Mouse (Mus musculus) heart, embryonic 14.5 days (tissue): ENCODE measurements around the gene 4930467E23Rik. TPM values are rescaled to one million over a fixed set of nuclear protein-coding genes. Genes with fewer than 3 reads are reported as not detected.
A peak's percentile ranks its signal among the peaks of the same experiment; 100 is the strongest.
"Not testable (repeated sequence)": the region's sequence is repeated elsewhere in the genome, so short reads cannot be mapped to it uniquely, and the experiment has no call there.

Source experiments
- ATAC-seq: fragments of 200-750 bp; cut with Nextera tagmentation; 2 replicates; pipeline ENCODE4 v1.8.0; 2017; ENCODE audit warnings: low read depth, moderate TSS enrichment; ENCODE audit not compliant: insufficient number of reproducible peaks, insufficient read depth, low FRiP score
- H3K27ac ChIP-seq, 2 experiments: fragments of 200-500 bp in 1 of 2; fragments of 300-500 bp in 1 of 2; sonication (generic) in 1 of 2; replicated peaks in 1 of 2; 2 replicates each; pipeline ENCODE4 v1.5.1; 2012 to 2014; ENCODE audit warnings: low read depth in 2 of 2, low read length in 2 of 2, control low read depth in 1 of 2, mild to moderate bottlenecking in 1 of 2, mixed read lengths in 1 of 2; ENCODE audit not compliant: control insufficient read depth in 1 of 2, insufficient read depth in 1 of 2
- H3K27me3 ChIP-seq: fragments of 300-500 bp; sonication (generic); 2 replicates; pipeline ENCODE4 v1.6.1; 2014; ENCODE audit warnings: mild to moderate bottlenecking, low read length, control low read depth; ENCODE audit not compliant: control insufficient read depth, insufficient read depth
- H3K36me3 ChIP-seq: fragments of 300-500 bp; sonication (generic); 2 replicates; pipeline ENCODE4 v1.6.1; 2014; ENCODE audit warnings: mild to moderate bottlenecking, control low read depth, low read length, mixed read lengths; ENCODE audit not compliant: control insufficient read depth, insufficient read depth
- H3K4me1 ChIP-seq, 2 experiments: fragments of 200-500 bp in 1 of 2; fragments of 300-500 bp in 1 of 2; sonication (generic) in 1 of 2; 2 replicates each; pipeline ENCODE4 v1.6.1; 2012 to 2014; ENCODE audit warnings: low read length in 2 of 2, control low read depth in 1 of 2, mixed read lengths in 1 of 2; ENCODE audit not compliant: control insufficient read depth in 2 of 2, insufficient read depth in 2 of 2
- H3K4me2 ChIP-seq: fragments of 300-500 bp; sonication (generic); 2 replicates; pipeline ENCODE4 v1.6.1; 2014; ENCODE audit warnings: mild to moderate bottlenecking, low read length
- H3K4me3 ChIP-seq, 2 experiments: fragments of 200-500 bp in 1 of 2; fragments of 300-500 bp in 1 of 2; sonication (generic) in 1 of 2; 2 replicates each; pipeline ENCODE4 v1.5.1; 2012 to 2014; ENCODE audit warnings: low read length in 2 of 2, mild to moderate bottlenecking in 2 of 2, control low read depth in 1 of 2, low read depth in 1 of 2, moderate library complexity in 1 of 2; ENCODE audit not compliant: control insufficient read depth in 1 of 2, insufficient read depth in 1 of 2
- H3K9ac ChIP-seq: fragments of 300-500 bp; sonication (generic); 2 replicates; pipeline ENCODE4 v1.6.1; 2014; ENCODE audit warnings: mild to moderate bottlenecking, low read length
- H3K9me3 ChIP-seq: fragments of 300-500 bp; sonication (generic); 2 replicates; pipeline ENCODE4 v1.6.1; 2016; ENCODE audit warnings: low read length, control low read depth; ENCODE audit not compliant: control insufficient read depth
- WGBS: fragments of 180-500 bp; shearing (Covaris S2); extraction: QIAGEN DNeasy Blood & Tissue Kit; methylation state at CpG from one replicate; pipeline ENCODE4 v1.1.7; 2014; 5-methylcytosine and 5-hydroxymethylcytosine counted together
- polyA plus RNA-seq: library from polyadenylated mRNA; unstranded; fragments of >200 nt; fragmentation: Nextera tagmentation; extraction: Ambion mirVana; gene quantifications from 2 replicates; pipeline ENCODE4 v1.2.1, GENCODE M21; 2014

Gene 4930467E23Rik
- polyA plus RNA-seq, 1 experiment from 2014 or later = not detected

DNA sequence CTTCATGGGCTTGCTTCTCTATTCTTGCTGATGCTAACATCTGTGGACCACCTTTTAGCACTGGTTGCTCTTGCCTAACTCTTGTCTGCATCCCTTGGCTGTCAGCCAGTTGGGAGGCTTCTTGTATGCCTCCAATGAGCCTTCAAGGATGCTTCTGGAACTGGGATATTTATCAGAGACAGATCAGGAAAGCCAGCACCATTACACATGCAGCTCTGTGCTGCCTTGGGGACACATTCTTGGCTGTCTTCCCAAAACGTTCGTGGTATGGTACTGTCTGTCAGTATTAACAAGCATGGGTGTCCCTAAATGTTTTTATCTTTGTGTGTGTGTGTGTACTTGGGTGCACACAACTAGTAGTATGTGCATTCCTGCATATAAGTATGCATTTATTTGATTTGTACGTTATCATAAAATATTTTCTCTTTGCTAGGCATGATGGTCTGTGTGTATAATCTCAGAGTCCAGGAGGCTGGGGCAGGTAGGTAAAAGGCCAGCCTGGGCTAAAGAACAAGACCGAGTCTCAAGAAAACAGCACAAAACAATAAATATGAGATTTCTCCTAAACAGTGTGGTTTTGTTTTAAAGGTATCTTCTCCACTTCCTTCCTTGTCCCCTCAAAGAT, 23.2 kb upstream of the 4930467E23Rik start:
- H3K9me3 ChIP-seq, H3K4me3 ChIP-seq, ATAC-seq, H3K4me1 ChIP-seq, H3K27ac ChIP-seq, H3K36me3 ChIP-seq, H3K9ac ChIP-seq, H3K27me3 ChIP-seq, H3K4me2 ChIP-seq: not testable (repeated sequence)
- 71% methylated on average over 4 of the region's 4 CpGs for WGBS

DNA sequence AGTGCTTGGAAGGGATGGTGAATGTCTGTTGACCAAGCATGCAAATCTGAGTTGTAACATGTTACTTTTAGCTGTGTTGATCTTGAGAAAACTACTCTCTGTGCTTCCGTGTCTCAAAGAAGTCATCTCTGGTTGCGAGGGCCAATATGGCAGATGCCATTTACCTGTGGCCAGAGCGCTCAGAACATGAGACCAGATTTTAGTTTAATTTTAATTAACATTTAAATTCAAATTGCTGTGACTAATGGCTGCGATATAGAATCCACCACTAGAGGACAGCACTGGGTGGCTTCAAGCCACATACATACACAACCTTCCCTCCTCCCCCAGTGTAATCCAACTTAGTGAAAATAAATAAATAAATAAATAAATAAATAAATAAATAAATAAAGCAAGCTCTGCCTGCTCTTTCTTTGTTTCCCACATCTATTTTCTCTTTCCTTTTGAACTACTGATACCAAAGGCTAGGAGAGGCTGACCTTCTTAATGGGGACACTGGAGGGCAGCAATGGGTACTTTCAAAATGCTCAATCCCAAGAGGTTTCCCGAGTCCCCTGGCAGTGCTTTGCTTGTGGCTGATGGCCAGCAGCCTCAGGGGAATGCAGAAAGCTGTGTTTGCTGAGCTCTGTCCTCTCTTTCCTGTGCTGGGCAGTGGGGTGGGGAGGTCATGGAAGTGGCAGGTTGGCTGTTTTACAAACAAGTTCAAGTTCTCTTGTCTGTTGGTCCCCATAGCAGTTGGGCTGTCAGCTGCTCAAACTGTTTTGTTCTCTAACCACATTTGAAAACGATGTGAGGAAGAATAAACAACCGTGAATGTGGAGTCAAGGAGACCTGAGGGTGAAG, 22.2 kb upstream of the 4930467E23Rik start:
- WGBS = 64% methylated on average over 7 of the region's 7 CpGs
- not testable (repeated sequence) for H3K36me3 ChIP-seq, ATAC-seq, H3K9ac ChIP-seq, H3K27ac ChIP-seq, H3K9me3 ChIP-seq, H3K4me3 ChIP-seq, H3K4me2 ChIP-seq, H3K27me3 ChIP-seq, H3K4me1 ChIP-seq

DNA sequence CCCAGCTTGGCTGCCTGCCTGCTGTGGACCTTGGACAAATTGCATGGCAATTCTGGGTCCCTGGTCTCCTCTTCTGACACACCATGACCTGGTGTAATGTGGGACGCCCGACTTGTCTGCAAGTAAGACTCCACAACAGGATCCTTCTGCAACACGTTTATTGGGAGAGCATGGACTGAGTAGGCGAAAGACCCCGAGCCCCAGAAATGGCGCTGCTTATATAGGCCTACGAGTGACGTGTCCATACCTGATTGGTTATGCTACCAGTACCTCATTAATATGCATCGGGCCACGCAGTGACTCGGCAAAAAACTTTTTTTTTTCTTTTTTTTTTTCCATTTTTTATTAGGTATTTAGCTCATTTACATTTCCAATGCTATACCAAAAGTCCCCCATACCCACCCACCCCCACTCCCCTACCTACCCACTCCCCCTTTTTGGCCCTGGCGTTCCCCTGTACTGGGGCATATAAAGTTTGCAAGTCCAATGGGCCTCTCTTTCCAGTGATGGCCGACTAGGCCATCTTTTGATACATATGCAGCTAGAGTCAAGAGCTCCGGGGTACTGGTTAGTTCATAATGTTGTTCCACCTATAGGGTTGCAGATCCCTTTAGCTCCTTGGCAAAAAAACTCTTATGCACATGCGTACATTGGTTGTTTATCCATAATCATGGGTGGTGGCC, 21.5 kb upstream of the 4930467E23Rik start:
- not testable (repeated sequence) for H3K9ac ChIP-seq, H3K4me1 ChIP-seq, H3K27me3 ChIP-seq, H3K9me3 ChIP-seq, H3K36me3 ChIP-seq, H3K4me2 ChIP-seq, H3K27ac ChIP-seq, H3K4me3 ChIP-seq
- WGBS = 80% methylated on average over 13 of the region's 15 CpGs
- ATAC-seq = peak; percentile 52

DNA sequence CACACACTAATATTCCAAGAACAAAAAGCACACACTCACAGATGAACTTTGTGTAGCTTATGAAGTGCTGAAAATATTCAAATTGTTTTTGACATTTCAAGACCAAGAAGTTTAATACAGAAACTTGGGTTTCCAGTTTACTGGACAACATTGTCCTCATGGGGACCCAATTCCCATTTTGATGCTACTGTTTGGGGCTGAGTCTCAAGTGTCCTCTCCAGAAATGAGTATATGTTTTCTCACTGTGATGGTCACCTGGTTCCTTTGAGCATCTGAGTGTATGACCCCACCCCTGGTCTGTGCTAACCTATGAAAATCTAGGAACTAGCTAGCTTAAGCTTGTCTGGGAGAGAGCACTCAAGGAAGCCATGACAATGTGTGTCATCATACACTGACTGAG, 20.4 kb upstream of the 4930467E23Rik start:
- not testable (repeated sequence) for H3K4me1 ChIP-seq, H3K4me3 ChIP-seq, H3K27me3 ChIP-seq, ATAC-seq, H3K4me2 ChIP-seq, H3K36me3 ChIP-seq, H3K9ac ChIP-seq, H3K27ac ChIP-seq, H3K9me3 ChIP-seq

DNA sequence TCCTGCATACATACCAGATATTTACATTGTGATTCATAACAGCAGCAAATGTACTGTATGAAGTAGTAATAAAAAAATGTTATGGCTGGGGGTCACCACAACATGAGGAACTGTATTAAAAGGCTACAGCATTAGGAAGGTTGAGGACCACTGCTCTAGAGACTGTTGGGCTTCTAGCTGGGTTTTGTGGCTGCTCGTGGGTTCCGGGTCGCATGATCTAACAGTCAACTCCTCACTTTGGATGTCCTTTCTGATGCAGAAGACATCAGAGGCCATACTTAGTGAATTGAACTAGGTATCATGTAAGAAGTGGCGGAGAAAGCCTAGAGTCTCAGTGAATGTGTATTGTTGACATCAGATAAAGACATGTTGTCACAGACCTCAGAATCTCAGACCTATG, 19.9 kb upstream of the 4930467E23Rik start:
- not testable (repeated sequence) for H3K4me2 ChIP-seq, H3K9me3 ChIP-seq, H3K4me3 ChIP-seq, ATAC-seq, H3K4me1 ChIP-seq, H3K27ac ChIP-seq, H3K36me3 ChIP-seq, H3K27me3 ChIP-seq, H3K9ac ChIP-seq
- WGBS = 85% methylated on average over 4 of the region's 4 CpGs

DNA sequence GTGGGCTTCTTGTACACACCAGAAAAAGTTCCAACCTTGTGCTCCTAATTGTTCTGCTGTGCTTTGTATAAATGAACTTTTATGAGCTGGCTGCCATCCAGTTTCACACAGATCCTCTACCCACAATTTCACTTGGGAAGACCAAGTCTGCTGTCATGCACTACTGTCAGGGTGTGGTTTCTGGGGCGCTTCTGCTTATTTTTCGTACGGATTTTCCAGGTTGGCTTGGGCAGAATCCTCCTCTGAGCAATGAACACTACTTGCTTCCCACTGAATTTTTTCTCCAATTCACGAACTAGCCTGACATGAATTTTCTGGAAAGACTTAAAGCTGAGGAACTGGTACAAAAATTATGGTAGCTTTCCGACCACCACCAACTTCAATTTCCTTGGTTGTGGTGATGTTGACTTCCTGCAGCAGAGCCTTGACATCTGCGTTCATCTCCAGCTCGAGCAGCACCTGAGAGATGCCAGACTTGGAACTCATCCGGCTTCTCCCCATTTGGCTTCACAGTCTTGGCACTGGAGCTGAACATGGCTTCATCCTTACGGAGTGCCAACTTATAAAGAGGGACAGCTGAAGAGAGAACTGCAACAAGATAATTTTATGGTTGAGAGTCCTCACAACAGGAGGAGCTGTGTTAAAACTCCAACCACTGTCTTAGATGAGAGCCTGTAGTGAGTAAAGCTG, 18.1 kb upstream of the 4930467E23Rik start:
- not testable (repeated sequence) for H3K4me1 ChIP-seq, H3K4me2 ChIP-seq, H3K36me3 ChIP-seq, H3K27me3 ChIP-seq, H3K9ac ChIP-seq, H3K27ac ChIP-seq, H3K4me3 ChIP-seq, ATAC-seq, H3K9me3 ChIP-seq
- WGBS = 83% methylated on average over 5 of the region's 9 CpGs

DNA sequence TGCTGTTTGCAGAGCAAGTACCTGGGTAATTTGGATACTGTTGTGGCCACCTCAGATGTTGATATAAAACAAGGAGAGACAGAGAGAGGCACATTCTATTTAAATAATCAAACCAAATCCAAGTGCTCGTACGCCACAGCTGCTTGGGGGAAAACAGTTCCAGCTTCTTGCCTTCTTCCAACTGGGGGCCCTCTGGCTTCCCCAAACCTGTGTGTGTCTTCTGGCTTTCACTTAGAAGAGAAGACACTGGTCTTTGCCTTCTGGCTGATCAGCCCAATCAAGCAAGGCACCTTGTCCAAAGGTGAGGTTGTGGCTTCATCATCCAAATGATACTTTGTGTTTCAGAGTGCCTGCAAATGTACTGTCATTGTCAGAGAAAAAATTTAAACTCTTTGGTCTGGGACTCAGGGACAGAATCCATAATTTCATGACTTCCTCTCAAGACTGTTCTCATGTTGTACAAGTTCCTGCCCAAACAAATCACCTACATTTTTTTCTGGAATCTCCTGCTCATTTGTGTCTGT, 17.1 kb upstream of the 4930467E23Rik start:
- not testable (repeated sequence) for ATAC-seq, H3K9me3 ChIP-seq, H3K4me3 ChIP-seq, H3K4me1 ChIP-seq, H3K9ac ChIP-seq, H3K27me3 ChIP-seq, H3K27ac ChIP-seq, H3K36me3 ChIP-seq, H3K4me2 ChIP-seq
- 90% methylated on average over 2 of the region's 2 CpGs for WGBS
